Mouse (Mus musculus) lung, adult 2 months (tissue): Measurements from ENCODE around the gene Nrip3.

ENCODE experiments used
- CTCF ChIP-seq: fragments of 200-500 bp; IDR thresholded peaks from 2 replicates; pipeline ENCODE4 v1.5.1; 2011; ENCODE audit warnings: mild to moderate bottlenecking, low read length, control low read depth; ENCODE audit not compliant: insufficient read depth
- POLR2A ChIP-seq: fragments of 200-500 bp; IDR thresholded peaks from 2 replicates; pipeline ENCODE4 v1.6.1; 2011; ENCODE audit warnings: low read depth, mild to moderate bottlenecking, control low read depth, low read length, borderline replicate concordance; ENCODE audit errors: extremely low read depth

- TF ChIP-seq POLR2A (no peak), CTCF (peak; percentile 2; the same call in 1 of the 2 replicates)
Observed at GRCm38 (mm10) chr7:109719286-109719685, 62.5 kb downstream of the Nrip3 start.
